Mouse (Mus musculus) lung, postnatal 4 days (tissue): ENCODE measurements around the gene Zfp146.
A peak's percentile ranks its signal among the peaks of the same experiment; 100 is the strongest.
"Not testable (repeated sequence)": the region's sequence is repeated elsewhere in the genome, so short reads cannot be mapped to it uniquely, and the experiment has no call there.

Experiments
- DNase-seq, 2 experiments: peaks; one replicate each; pipeline ENCODE4 v3.0.0; 2021

The Zfp146 gene

GRCm38 (mm10) chr7:30169583-30170282 is at the start of gene Zfp146:
Gene Zfp146 (minus strand): TSS chr7:30169750.
- peak; percentile 93 for DNase-seq

DNA sequence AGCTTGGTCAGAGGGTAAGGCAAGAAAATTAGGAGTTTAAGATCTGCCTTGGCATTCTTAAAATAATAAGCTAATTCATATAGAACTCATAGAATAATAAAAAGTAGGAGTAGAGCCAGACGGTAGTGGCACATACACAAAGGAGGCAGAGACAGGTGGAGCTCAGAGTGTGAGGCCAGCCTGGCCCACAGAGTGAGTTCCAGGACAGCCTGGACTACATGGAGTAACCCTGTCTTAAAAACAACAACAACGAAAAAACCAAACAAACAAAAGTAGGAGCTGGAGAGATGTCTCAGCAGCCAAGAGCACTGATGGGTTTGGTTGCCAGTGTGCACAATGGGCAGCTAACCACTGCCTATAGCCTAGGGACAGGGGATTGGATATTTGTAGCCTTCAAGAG is 47.7 kb upstream of the Zfp146 start:
- DNase-seq, result no peak

DNA sequence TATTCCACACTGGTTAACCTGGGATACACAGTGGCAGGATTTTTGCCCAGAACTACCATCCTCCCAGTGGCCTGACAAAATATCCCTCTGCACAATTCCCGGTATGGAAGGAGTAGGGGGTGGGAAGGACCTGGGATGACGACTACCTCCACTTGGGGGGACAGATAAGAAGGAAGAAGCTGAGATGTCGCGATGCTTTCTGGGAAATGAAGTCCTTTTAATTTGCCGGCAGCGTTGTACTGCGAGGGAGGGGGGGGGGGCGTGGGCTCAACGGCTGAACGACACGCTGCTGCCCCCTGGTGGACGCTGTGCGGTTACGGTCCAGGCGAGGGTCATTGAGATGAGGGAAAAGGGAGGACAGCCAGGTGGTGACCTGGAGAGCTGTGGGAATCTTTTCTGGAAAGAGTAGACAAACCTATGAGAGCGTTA is 47.2 kb upstream of the Zfp146 start:
- DNase-seq, result peak; percentile 68 to 81

DNA sequence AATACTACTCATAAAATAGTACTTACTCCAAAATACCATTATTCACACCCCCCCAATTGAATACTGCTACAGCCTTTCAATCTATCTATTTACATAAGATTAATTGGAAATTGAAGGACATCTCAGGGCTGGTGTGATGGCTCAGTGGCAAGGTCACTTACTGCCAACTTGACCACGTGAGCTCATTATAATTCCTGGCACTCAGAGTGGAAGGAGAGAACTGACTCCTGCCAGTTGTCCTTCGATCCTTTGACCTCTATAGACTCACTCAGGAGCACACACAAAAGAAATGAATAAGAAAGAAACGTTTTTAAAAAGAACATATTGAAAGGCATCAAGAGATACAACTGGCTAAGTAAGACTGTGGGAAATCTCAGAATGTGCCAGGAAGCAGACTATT is 46.3 kb upstream of the Zfp146 start:
- no peak for DNase-seq

GRCm38 (mm10) chr7:30213881-30214280 is 44.3 kb upstream of the Zfp146 start:
- DNase-seq, result no peak

GRCm38 (mm10) chr7:30211025-30211424 is 41.5 kb upstream of the Zfp146 start:
- no peak for DNase-seq

- not testable (repeated sequence) for DNase-seq
These were observed 36.8 kb upstream of the Zfp146 start for GRCm38 (mm10) chr7:30206364-30206763.

DNA sequence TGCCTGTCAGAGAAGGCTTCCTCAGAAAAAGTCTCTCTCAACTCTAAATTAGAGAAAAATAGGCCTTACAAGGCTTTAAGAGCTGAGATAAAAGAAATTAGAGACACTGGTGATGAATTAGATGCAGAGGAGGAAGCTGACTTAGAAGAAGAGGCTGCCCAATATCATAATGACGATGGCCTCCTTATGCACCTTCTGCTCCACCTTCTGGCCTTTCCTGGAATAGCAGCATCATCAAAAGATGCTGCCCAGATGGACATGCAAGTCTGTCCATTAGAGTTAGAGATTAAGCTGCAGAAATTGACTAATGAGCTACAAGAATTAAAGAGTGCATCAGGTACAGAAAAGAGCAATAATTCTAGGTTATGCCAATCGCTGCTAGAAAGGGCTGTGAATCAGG is 35.8 kb upstream of the Zfp146 start:
- DNase-seq, result peak in 1 of 2 experiments; percentile 69

DNA sequence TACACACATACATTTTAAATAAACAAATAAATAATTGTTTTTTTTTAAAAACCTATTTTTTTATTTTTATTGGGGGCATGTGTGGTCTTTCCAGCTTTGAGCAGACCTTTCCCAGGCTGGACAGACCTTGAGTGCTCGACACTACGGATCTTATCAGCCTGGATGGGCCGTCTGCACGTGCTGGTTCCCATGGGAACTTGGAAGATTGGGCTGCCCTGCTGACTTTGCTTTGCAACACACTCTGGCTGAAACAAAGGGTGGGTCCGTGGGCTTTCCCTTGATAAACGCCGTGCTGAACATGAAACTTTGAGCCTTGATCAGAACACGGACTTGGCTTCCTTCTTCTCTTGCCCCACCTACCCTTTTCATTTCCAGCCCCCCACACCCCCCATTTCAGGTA is 34.8 kb upstream of the Zfp146 start:
- DNase-seq, result no peak

DNA sequence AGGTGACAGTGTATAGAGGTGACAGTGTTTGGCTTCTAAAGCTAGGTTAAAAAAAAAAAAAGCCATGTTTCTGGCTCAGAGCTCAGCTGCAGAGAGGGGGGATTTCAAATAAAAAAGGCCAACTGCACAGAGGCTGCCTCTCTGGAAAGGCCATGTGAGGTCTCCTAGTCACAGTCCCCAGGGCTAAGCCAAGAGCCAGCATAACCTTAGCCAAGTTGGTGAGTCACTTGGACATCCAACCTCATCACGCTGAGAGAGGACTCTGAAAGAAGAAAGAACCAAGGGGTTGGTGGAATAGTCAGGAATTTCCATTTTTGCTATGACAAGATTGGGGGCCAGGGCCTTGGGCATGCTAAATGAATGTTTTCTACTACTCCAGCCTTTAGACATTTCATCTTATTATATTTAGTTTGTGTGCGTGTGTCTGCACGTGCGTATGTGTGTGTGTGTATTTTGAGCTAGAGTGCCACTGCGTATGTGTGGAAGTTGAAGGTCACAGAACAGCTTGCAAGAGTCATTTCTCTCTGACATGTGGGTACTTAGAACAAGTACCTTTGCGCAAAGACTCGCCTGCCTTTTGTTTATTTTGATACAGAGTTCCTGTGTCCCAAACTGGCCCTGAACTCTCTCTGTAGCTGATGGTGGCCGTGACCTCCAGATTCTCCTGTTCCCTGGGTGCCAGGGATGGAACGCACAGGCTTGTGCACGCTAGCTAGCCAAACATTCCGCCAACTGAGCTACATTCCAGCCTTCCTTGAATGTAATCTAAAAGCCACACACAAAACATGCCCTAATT is 33.5 kb upstream of the Zfp146 start:
- no peak for DNase-seq

DNA sequence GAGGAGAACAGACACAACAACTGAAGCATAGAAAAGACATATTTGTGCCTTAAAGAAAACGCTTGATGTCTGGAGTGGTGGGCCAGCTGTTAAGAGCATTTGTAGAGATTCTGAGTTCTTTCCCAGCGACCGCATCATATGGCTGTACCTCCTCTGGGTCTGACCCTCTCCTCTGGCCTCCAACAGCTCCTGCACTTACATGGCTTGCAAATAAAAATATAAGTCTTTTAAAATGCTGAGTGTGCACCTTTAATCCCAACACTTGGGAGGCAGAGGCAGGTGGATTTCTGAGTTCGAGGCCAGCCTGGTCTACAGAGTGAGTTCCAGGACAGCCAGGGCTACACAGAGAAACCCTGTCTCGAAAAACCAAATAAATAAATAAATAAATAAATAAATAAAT is 31.1 kb upstream of the Zfp146 start:
- DNase-seq, result not testable (repeated sequence)

DNA sequence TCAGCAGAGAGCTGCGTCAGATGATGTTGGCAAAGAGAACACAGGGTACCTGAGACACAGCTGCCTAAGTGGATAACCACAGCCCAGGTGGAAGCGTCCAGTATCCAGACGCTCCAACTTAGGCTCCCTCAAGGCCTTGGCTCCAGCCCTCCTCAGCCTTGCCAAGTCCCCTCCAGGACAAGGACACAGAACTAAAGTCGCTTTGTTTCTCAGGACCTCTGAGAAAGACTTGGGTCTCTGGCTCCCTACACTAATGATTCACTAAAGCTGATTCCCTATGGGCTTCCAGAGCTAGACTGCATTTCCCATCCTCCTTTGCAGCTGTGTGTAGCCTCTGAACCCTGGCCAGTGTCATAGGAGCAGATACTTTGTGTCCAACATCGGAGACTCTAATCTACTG is 30.6 kb upstream of the Zfp146 start:
- no peak for DNase-seq

DNA sequence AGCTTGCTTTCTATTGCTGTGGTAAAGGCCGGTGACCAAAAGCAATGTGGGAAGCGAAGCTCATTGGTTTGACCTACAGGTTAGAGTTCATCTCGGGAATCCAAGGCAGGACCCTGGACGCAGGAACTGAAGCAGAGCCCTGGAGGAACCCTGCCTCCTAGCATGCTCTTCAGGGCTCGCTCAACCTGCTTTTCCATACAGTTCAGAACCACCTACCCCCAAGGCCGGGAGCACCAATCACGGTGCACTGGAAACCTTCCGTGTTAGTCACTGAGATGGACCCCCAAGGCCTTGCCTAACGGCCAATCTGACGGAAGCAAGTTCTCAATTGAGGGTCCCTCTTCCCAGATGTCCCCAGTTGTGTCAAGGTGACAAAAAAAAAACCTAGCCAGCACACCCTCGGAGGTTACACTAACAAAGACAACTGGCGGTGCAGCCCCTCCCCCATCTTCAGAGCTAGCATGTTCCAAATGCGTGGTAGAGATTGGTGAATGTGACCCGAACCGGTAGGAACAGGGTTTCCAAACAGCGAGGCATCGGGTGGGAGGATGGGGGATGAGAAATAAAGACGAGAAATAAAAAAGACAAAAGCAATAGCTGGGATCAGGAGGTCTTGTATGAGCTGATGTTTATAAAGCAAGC is 30.1 kb upstream of the Zfp146 start:
- no peak for DNase-seq

GRCm38 (mm10) chr7:30198481-30198971 is 29.0 kb upstream of the Zfp146 start, which contains the start of gene Capns1:
Gene Capns1 (minus strand): TSS chr7:30198811.
- peak; percentile 46 to 75 for DNase-seq

DNA sequence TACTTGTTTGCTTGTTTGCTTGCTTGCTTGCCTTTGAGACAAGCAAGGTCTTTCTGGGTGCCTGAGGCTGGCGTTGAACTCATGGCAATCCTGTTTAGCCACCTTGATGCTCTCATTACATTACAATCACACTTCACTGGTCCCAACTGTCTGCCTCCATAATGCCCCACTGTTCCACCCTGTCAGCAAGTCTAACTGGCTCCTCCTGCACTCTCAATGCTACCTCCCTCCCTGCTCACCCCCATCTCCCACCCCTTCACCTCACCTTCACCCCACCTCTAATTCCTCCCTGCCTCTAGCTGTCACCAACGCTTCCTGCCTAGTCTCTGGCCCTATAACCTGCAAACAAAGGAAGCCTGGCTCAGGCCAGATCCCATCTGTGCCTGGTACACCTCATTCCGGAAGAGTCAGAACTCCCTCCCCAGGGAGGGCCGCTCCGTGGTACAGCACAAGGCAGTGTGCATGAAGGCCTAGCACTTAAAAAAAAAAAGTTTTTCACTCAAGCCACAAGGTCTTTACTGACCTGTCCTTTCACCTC is 28.1 kb upstream of the Zfp146 start:
- DNase-seq, result no peak

GRCm38 (mm10) chr7:30196171-30196570 is 26.6 kb upstream of the Zfp146 start:
- DNase-seq, result no peak

DNA sequence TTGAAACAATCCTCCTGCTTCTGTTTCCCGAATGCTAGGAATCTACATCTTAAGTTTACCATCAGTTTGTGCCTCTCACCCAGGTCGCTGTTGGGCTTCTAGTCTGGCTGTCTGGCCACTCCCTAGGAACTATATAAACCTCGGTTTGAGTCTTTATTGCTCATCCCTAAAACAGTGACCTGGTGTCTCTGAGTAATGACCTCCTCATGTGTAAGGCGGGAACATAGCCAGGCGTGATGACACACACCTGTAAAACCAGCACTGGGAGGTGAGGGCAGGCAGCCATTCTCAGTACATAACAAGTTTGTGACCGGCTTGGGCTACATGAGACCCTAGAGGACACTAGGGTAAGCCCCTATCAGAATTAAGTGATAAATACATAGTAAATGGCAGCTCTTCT is 25.9 kb upstream of the Zfp146 start:
- DNase-seq, result no peak

DNA sequence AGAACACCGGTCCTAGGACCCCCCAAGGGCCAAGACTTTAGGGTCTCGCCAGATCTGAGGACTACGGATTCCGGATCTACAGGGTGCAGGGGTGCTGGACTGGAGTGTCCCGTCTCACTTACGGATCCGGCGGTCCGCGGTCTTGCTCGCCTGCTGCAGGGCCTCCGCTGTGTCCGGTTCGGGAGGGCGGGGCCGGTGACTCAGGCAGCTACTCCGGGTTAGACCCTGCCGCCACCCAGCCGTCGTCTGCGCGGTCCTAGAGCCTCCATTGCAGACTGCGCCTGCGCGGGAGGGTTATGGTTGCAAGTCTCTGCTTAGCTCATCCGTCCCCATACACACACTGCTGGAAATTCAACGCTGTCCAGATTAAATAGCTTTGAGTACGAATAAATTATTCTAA is 25.3 kb upstream of the Zfp146 start:
- DNase-seq, result peak; percentile 96 to 97

DNA sequence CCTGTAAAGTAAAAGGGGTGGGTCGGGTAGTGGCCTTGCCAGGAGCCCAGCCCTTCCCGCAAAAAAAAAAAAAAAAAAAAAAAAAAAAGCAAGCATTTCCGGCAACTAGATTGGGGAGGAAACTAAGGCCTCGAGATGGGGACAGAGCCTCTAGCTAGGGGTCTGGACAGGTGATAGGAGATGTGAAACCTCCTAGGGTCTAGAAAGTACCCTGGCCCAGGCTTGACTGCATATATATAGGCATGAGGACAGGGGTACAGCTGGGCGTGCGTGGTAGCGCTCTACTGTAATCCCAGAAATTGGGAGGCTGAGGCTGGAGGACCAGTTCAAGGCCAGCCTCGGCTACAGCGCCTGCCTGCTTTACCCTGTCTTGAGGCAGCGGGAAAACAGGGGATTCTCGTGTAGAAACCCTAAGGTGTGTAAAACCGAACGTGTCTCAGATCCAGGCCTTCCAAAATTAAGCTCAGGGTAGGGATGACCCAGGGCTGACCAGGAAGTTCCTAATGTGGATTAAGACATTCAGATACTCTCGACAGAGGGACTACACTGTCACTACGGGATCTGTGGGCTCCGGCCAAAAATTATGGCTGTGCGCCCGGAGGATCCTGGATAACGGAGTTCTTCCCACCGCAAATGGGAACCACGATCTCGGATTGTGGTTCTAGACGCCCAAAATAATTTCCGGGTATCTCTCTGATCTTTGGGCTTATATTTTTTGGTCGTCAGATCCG is 24.7 kb upstream of the Zfp146 start:
- peak; percentile 37 to 53 for DNase-seq

DNA sequence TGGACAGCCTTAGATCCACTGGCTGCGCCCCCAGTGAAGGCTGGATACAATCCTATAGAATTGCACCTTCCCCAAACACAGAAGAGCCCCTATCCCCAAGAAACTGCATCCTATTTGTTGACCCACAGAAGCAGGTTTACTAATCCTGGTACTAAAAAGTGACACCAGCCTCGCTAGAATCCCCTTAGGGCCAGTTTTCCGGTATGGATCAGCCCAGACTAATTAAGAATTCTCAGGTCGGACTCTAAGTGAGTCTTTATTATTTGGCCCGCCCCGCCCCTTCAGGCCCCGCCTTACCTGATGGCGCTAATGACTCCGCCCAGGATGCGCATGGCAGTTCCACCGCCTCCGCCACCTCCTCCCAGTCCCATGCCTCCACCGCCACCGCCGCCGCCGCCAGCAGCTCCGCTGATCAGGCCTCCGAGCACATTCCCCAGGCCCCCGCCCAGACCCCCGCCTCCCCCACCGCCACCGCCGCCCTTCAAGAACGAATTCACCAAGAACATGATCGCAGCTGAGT is 24.1 kb upstream of the Zfp146 start:
- DNase-seq, result peak; percentile 83 to 86

DNA sequence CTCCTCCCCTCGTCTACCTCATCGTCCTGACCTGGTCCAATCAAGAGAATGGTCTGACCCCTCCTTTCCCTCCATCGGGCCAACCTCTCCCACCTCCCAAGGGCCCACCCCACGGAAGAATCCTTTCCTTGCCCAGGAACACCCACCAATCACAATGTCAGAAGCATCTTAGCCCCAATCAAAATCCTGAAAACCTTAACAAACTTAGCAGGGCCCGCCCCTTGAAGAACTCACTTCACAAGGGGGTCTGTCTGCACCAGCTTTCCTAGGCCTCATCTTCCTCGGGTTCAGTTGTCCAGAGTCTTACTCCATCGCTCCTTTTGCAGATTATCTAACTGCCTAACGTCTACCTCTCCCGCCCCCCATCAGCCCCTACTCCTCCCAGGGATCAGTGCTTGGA is 23.5 kb upstream of the Zfp146 start:
- no peak for DNase-seq

DNA sequence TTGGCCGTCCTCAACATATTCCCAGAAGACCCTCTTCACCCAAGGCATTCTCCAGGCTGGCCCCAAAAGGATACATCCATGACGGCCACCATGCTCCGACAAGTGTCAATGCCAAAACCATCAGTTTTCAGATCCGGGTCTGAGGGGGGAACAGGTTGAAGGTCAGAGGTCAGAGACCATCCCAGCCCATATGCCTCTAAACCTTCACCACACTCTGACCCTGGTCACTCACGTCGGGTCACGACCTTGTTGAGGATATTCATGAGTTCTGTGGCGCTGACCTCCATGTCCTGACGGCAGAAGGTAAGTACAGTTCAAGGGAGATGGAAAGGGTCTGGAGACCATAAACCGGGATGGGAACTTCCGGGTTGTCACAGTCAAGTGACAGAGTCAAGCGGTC is 22.5 kb upstream of the Zfp146 start:
- no peak for DNase-seq
